Mouse (Mus musculus): Measurements from ENCODE around the gene Slc44a5.
"Not testable (repeated sequence)": the region's sequence is repeated elsewhere in the genome, so short reads cannot be mapped to it uniquely, and the experiment has no call there.

The Slc44a5 gene

DNA sequence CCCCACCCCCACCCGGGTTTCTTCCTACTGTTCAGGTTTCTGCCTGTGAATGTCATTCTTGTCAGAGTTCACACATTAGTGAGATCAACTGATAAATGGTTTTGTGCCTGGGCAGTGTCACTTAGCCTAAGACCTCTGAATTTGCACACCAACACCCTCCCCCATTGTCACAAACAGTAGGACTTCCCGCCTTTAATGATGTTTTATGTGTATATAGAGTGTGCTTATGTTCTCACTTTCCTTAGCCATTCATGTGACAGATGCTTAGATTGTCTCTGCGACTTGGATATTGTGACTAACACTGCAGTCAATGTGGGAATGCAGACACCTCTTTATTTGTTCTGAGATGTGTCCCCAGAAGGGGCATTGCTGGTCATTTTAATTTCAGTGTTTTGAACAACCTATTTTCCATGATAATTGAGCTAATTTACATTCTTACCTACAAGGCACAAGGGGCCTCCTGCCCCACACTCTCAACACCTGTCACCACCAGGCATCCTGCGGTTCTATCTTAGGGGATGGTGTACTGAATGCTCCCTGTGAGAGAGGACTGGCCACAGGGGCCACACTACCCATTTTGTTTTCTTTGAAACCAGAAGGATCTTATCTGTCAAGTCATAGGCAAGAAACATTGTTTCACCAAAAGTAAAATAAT, 236.7 kb downstream of the Slc44a5 start:
- no peak for DNase-seq (ENCODE audit: inconsistent age in 2 of 2, low spot score in 1 of 2)

DNA sequence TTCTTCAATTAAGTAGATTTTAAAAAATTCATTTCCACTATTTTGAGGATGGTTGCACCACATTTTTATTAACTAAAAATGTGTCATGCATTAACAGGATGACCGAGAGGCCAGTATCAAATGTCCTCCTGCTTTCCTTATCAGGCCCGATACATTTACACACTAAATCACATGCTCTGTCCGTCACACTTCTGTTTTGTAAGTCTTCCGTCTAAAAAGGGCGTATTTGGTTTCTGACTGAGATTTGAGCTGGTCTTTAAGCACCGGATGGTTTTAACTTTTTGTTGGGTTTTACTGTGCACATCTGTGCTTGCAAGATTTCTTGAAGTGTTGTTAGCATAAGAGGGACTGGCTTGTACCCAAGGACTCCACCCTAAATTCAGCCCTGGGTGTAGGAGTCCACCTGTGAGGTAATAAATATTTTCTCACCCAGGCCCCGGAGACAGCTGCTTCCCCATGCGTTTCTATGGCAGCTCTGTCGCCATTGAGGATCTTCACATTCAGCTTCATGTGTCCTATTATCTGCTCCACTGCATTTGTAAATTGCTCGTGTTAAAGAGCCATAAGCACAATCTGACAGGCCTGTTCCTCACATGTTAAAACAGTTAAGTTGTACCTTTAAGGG, 237.3 kb downstream of the Slc44a5 start:
- DNase-seq (ENCODE audit: inconsistent age in 2 of 2, low spot score in 1 of 2) = no peak

DNA sequence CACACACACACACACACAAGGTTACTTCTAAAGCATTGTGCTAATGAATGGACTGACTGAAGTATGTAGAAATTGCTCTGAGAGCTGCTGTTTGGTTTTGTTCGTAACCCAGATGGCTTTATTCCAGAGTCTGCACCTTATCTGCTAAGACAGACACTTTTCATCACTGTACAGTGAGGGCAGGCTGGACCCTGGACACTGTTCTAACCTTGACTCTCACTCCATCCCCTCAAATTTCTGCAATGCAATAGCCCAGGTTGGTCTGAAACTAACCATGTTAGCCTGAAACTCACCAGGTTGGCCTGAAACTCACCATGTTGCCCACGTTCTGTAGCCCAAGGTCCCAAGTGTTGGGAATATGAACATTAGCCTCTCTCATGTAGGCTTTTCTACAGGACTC, 239.3 kb downstream of the Slc44a5 start:
- no peak for DNase-seq (ENCODE audit: inconsistent age in 2 of 2, low spot score in 1 of 2)

DNA sequence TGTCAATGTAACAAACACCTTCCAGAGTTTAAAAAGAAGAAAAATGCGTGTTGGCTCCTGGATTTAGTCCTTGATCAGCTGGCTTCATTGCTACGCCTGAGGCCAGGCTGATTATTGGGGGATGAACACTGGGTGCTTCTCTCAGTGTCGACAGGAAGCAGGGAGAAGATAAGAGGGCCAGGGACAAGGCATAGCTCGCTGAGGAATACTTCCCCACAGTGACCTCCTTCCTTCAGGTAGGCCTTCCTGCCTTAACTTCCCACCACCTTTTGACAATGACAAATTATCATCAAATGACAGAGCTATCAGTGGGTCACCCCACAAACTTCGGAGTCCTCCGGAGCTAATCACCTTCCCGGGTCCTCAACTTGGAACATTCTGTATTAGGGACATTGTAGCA, 242.1 kb downstream of the Slc44a5 start:
- no peak for DNase-seq (ENCODE audit: inconsistent age in 2 of 2, low spot score in 1 of 2)

DNA sequence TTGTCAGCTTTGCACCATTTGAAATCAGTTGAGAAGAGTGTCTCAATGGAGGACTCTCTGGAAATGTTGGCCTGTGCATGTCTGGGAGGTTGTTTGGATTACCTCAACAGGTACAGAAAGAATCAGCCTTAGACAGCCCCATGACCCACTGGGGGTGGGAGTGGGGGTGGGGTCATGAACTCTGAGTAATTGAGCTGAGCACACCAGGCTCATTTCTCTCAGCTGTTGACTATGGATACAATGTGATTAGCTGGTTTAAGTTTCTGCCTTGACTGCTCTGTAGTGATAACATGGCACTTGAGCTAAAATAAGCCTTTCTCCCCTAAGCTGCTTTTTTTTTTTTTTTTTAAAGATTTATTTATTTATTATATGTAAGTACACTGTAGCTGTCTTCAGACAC, 242.5 kb downstream of the Slc44a5 start:
- no peak for DNase-seq (ENCODE audit: inconsistent age in 2 of 2, low spot score in 1 of 2)

DNA sequence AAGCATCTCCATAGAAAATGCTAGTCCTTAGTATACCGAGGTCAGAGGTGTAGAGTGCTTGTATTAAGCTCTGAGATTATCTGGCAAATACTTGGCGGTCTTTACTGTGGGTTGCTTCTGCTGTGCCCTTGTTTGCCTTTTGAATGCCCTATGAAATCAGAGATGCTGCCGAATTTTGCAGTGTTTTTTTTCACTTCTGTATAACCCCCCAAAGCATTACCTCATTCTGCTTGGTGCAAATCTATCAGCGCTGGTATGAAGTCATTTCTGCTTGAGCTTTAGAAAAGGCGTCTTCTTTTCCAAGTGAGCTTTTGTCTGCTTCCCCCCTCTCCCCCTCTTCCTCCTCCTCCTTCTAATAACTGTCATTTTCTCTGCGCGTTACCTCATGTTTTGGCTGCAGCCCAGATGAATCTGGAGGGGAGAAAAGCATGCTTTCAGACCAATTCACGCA, 248.9 kb downstream of the Slc44a5 start:
- no peak for DNase-seq (ENCODE audit: inconsistent age in 2 of 2, low spot score in 1 of 2)

DNA sequence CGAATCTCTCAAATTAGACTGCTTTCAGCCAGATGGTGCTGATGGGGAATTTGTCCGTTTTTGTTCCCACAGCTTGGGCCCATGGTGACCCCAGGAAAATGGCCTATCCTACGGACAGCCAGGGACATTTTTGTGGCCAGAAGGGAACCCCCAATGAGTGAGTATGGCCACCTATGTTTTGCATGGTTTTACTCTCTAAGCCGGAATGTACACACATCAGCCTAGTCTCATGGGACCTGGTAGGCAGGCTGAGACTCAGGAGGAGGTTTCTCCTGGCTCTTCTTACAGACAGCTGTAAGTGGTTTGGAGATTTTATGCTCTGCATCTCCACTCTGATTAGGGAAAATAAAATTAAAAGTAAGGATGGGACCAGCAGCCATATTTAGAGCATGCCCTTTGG, 249.5 kb downstream of the Slc44a5 start:
- no peak for DNase-seq (ENCODE audit: inconsistent age in 2 of 2, low spot score in 1 of 2)

DNA sequence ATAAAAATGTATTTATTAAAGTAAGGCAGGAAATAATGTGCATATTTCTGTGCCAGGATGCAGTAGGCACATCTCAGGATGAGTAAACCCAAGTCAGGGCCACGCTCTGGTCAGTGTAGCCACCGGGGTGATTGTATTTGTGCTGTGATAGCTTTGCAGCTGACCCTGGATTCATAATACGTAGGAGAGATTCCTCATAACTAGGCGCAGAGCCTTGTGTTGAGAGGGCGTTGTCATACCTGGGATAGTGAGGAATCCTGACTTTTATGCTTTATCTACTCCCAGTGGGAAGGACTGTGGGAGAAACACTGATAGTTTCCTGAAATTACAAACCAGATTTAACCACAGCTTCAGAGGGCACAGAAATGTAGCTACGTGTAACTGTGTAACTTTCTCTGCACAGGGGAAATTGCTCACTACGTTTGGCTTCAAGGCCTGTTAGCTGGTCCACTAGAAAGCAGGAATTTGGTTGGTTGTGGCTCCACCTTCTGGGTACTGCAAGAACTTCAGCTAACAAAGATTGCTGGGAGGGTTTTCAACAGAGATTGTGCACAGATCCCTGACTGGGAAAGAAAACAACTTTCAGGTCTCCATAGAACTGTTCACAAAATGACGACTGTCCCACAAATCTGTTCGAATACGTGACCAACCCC, 253.0 kb downstream of the Slc44a5 start:
- DNase-seq (ENCODE audit: inconsistent age in 2 of 2, low spot score in 1 of 2) = peak; percentile 45 to 85

DNA sequence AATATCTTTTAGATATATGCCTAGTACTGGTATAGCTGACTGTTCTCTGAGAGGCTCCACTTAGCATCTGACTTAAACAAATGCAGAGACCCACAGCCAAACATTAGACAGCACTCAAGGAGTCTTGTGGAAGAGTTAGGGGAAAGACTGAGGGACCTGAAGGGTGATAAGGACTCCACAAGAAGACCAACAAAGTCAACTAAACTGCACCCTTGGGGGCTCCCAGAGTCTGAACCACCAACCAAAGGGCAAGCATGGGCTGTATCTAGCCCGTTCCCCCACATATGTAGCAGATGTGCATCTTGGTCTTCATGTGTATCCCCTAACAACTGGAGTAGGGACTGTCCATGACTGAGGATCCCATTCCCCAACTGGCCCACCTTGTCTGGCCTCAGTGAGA, 271.7 kb downstream of the Slc44a5 start:
- DNase-seq (ENCODE audit: inconsistent age in 2 of 2, low spot score in 1 of 2) = no peak

DNA sequence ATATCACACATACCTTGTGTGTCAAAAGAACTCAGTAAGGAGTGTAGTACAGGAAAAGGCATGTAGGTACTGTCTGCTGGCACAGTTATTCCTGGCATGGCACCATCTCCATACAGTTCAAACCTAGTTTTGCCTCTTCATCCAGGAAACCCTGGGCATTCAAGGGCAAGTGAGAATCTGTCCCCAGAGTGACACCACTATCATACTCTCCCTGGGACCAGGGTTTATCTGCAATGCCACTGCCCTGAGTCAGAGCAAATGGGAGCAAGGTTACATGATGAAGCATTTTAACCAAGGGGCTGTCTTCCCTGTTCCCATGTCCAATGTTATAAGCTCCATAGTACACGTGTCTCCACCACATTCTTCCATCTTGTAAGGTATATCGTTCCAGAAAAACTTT, 278.2 kb downstream of the Slc44a5 start:
- DNase-seq (ENCODE audit: inconsistent age in 2 of 2, low spot score in 1 of 2) = peak; percentile 6 to 59

DNA sequence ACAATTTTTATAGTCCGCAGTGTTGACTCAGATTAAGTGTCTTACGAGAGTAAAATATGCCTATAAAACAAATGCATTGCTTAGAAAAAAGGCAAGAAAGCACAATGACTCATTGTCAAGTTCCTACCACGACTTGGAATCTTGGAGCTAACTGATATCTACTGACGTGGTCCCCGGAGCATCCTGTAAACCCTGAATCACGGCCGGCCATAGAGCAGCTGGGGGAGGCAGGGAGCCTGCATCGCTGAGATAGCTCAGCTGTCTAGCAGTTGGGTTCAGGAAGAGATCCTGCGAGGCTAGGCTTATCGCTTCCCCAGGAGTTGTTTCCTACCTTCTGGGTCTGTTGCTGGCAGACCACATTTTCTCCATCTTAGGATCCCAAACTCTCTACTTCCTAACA, 279.0 kb downstream of the Slc44a5 start:
- DNase-seq (ENCODE audit: inconsistent age in 2 of 2, low spot score in 1 of 2) = no peak

DNA sequence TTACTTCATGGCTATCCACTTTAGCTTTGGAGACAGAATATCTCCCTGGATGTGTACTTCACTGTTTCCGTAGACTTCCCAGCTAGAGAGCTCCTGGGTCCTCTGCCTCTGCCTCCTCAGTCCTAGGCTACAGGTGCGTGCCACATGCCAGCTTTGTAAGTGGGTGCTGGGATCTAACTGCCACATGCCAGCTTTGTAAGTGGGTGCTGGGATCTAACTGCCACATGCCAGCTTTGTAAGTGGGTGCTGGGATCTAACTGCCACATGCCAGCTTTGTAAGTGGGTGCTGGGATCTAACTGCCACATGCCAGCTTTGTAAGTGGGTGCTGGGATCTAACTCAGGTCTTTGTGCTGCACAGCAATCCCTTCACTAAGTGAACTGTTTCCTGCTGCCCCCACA, 281.0 kb downstream of the Slc44a5 start:
- DNase-seq (ENCODE audit: inconsistent age in 2 of 2, low spot score in 1 of 2) = not testable (repeated sequence)

DNA sequence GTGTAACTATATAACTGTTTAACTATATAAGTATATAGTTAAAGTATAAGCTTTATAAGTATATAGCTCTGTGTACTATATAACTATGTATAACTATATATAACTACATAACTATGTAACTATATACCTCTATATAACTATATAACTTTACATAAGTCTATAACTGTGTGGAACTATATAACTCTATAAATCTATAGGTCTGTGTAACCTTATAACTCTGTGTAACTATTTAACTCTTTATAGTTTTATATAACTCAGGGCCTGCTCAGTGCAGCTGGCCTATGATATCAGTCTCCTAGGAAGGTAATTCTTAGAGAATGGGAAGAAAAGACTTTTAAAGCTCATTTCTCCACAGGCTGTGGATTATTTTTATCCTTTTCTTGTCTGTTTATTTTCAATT, 284.1 kb downstream of the Slc44a5 start:
- DNase-seq (ENCODE audit: inconsistent age in 2 of 2, low spot score in 1 of 2) = no peak

DNA sequence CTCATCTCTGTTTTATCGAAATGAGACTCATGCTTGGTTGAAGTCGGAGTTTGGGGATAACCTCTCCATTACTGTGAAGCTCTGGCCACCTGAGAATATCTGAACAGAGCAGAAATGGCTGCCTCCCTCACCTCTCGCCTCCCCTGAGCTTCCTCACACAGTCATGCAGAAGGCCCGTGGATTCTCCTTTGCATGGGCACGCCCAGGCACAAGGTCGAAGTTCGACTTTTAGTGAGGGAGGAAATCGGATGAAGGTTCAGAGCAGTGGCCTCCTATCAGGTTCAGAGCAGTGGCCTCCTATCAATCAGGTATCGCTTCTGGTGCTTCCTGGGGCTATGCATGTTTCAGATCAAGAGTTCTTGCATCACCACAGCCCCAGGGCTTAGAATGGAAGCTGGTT, 295.1 kb downstream of the Slc44a5 start:
- no peak for DNase-seq (ENCODE audit: inconsistent age in 2 of 2, low spot score in 1 of 2)

DNA sequence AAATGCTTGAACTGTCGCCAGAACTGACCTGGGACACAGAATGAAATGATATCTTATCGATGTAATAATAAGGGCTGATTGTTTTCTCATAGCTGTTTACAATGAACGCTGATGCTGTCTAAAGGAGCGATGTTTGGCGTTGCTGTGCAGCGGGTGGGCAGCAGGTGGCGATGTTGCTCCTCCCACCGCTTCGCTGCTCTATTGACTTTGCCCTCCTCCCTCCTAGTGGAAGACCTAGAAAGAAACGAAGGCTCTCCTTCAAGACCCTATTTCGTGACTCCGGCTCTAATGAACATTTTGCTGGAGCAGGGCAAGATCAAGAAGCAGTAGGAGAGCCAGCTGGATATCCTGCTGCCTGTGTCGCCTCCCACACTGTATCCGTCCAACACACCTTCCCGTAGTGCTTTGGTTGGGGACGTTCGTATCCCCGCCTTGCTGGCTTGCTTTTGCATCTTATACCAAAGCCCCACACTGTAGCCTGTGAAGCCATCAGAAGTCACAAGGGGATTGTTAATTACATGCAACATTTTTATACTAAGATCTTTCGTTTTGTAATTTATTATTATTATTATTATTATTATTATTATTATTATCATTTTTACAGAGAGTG, 296.6 kb downstream of the Slc44a5 start:
- DNase-seq (ENCODE audit: inconsistent age in 2 of 2, low spot score in 1 of 2) = peak; percentile 53 to 92

DNA sequence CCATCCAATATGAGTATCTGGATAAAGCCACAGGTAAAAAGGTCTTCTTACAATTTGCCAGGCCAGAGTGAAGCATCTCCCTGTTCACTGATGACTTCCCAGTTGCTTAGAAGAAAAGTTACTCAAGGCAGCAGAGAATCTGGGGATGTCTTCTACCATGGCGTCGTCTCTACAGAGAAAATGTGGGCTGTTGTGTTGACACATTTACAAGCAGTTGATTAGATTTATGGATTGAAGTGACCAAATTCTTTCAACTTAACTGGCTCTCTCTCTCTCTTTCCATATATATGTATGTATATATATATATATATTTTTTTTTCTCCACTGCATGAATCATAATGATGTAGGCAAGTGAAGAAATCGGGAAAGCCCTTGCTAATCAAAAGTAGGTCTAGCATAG, 301.4 kb downstream of the Slc44a5 start:
- DNase-seq (ENCODE audit: inconsistent age in 2 of 2, low spot score in 1 of 2) = no peak

DNA sequence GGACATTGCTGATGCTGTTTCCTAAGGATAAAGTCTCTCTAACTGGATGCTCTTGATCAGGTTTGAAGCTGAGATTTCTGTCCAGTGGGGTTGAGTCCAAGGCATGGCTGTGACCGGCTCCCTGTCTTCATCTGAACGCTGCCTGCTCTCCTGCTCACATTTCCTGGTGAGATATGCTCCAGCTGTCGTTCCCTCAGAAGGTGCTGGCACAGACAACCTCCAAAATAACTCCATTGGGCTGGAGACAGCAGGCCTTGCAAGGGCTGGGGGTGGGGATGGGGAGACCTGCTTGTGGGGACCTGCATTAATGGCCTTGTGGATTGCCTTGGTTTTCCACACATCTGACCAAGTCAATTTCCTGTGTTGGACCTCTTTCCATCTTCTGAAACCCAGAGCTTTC, 311.0 kb downstream of the Slc44a5 start:
- no peak for DNase-seq (ENCODE audit: inconsistent age in 2 of 2, low spot score in 1 of 2)

DNA sequence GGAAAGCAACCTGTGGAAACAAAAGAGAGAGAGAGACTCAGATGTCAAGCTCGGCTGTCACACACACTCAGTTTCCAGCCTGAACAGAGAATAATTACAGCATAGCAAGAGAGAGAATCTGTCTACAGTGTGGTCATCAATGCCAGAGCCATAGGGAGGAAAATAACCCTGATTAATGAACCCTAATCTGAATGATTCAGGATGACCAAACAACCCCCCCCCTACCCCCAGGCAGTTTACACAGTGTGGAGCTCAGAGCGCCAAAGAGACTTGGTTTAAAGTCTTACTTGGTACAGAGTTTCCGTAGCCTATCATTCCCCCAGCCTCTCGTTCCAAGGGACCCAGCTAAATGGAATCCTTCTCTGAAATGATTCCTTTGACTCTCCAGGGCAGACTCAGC, 312.1 kb downstream of the Slc44a5 start:
- DNase-seq (ENCODE audit: inconsistent age in 2 of 2, low spot score in 1 of 2) = no peak

DNA sequence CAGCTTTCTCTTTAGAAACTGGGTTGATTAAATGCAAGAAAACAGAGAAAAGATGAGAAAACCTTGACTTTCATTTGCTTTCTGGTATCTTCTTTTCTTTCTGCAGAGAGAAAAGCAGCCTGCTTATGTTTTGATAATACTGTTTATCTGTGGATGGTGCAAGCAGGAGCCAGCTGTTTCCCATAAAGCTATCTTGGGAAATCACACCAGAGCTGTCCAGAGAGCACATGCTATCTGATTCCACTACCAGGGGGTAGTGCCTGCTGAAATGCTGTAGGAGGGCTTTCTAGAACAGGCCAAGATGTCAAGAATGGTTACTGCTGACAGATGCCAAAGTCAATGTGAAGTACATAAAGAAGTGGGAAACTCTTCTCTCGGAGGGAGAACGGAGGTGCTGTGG, 314.0 kb downstream of the Slc44a5 start:
- no peak for DNase-seq (ENCODE audit: inconsistent age in 2 of 2, low spot score in 1 of 2)

DNA sequence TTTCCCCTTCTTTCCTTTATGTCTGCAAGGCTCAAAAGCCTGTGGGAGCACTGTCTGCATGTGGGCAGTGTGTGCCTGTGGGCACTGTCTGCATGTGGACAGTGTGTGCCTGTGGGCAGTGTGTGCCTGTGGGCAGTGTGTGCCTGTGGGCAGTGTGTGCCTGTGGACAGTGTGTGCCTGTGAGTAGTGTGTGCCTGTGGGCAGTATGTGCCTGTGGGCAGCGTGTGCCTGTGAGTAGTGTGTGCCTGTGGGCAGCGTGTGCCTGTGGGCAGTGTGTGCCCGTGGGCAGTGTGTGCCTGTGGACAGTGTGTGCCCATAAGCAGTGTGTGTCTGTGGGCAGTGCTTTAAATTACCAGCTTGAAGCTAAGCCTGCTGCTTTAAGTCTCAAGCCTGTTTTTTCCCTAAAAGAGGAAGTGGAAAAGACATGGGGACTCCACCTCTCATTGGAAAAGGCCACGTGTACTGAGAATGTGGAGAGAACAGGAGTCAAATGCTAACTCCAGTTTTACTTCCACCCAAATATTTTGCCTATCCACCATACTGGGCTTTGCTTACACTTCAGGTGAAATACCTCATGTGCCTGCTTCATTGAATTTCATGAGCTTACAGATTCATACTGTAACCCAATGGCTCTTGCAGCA, 315.3 kb downstream of the Slc44a5 start:
- no peak for DNase-seq (ENCODE audit: inconsistent age in 2 of 2, low spot score in 1 of 2)

DNA sequence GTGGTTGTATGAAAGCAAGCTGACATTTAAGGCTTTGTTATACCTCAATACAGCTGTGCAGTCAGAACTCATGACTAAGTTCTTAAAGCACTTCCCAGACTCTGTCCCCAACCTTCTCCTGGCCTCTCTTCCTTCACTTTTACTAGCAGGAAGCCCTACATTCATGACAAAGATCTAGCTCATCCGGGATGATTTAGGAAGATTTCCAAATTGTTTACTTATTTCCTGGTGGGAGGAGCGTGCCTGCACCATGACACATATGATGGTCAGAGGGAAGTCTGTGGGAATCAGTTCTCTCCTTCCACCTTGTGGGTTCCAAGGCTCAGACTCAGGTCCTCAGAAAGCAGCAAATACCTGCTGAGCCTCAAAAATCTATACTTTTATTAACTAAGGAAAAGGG, 317.1 kb downstream of the Slc44a5 start:
- no peak for DNase-seq (ENCODE audit: inconsistent age in 2 of 2, low spot score in 1 of 2)

DNA sequence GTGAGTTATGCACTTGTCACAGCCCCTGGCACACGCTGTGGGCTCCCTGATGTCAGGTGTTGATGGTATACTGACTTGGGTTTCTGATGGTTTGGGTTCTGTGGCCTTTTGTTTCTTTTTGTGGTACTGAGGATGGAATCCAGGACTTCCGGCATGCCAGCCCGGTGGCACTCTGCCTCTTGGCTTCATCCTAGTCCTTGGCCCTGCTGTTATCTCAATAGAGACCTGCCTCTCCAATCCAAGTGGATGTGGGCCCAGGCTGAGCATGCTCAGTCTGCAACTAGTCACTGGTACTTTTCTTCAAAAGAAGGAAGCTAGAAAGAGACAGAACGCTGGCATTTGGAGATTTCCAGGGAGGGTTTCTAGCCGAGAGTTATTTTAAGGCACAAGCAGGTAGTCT, 318.9 kb downstream of the Slc44a5 start:
- no peak for DNase-seq (ENCODE audit: inconsistent age in 2 of 2, low spot score in 1 of 2)
